Mouse (Mus musculus): ENCODE measurements around the gene Abcc5.

DNA sequence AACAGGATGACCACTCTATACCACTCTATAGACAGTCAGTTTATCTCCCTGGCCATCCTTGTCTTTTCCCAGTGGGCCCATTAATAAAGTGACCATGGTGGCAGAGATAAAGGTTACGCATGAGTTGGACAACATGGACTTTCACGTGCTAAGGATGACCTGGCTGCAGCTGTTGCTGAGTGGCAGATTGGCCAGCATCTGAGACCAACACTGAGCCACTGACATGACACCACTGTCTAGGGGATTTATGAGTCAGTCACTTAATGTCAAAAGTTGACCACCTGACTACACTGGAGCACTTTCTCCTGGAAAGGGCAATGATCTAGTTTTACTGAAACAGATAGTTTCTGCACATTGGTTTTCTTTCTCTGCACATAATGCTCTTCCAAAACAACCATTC lies 71.4 kb downstream of the Abcc5 start:
- no peak for TF ChIP-seq POLR2A (IDR thresholded peaks at IDR 0.05; ENCODE audit: borderline replicate concordance, extremely low read depth, insufficient read depth, insufficient read length, poor library complexity, severe bottlenecking)
- no peak for TF ChIP-seq CTCF (IDR thresholded peaks at IDR 0.05; ENCODE audit: borderline replicate concordance, extremely low read depth, insufficient read depth, insufficient read length)
